Mouse (Mus musculus): ENCODE measurements around the gene Col27a1. TPM values are rescaled to one million over a fixed set of nuclear protein-coding genes. Genes with fewer than 3 reads are reported as not detected.

Col27a1 gene
- polyA plus RNA-seq, 1 experiment from 2014 or later = 2.8 TPM

- 72% methylated on average over 2 of the region's 2 CpGs for WGBS (ENCODE audit: insufficient replicate concordance)
- no peak overlapping the region for H3K27ac ChIP-seq (ENCODE audit: low read depth)
- no peak for TF ChIP-seq EP300 (IDR thresholded peaks at IDR 0.05; ENCODE audit: low read depth)
- no peak for TF ChIP-seq CTCF (IDR thresholded peaks at IDR 0.05; ENCODE audit: low read depth)
- peaks cover 6% of the 10 kb centered on the region; the same call in 1 of the 2 replicates for H3K36me3 ChIP-seq (replicated peaks; ENCODE audit: insufficient read depth, low read length)
- H3K27me3 ChIP-seq (ENCODE audit: insufficient read depth, low read length) = no peaks in the 10 kb centered on the region
- H3K4me1 ChIP-seq (ENCODE audit: insufficient read depth) = no peaks in the 10 kb centered on the region
- no peak overlapping the region for H3K4me3 ChIP-seq (ENCODE audit: low read depth, low read length)
- H3K9ac ChIP-seq (replicated peaks) = no peak overlapping the region
- DNase-seq (no peak), ATAC-seq (no peak)
- H3K4me2 ChIP-seq (ENCODE audit: low read depth, low read length) = no peak overlapping the region
- H3K9me3 ChIP-seq (ENCODE audit: low read length) = no peaks in the 10 kb centered on the region
Measured at GRCm38 (mm10) chr4:63290081-63290480, 76.3 kb downstream of the Col27a1 start.

- 70% methylated on average over 7 of the region's 7 CpGs for WGBS (ENCODE audit: insufficient replicate concordance)
Measured at GRCm38 (mm10) chr4:63291075-63291474, 77.3 kb downstream of the Col27a1 start.

GRCm38 (mm10) chr4:63291658-63292057 is 77.9 kb downstream of the Col27a1 start:
- Histone ChIP-seq H3K27ac (ENCODE audit: low read depth) (no peak overlapping the region), H3K4me3 (ENCODE audit: low read depth, low read length) (no peak overlapping the region), H3K4me1 (ENCODE audit: insufficient read depth) (no peaks in the 10 kb centered on the region), H3K27me3 (ENCODE audit: insufficient read depth, low read length) (no peaks in the 10 kb centered on the region), H3K36me3 (replicated peaks; ENCODE audit: insufficient read depth, low read length) (peaks cover 8% of the 10 kb centered on the region; the same call in 1 of the 2 replicates), H3K4me2 (ENCODE audit: low read depth, low read length) (no peak overlapping the region), H3K9ac (replicated peaks) (no peak overlapping the region), H3K9me3 (ENCODE audit: low read length) (no peaks in the 10 kb centered on the region)
- 70% methylated on average over 4 of the region's 4 CpGs for WGBS (ENCODE audit: insufficient replicate concordance)
- no peak for DNase-seq
- TF ChIP-seq CTCF (IDR thresholded peaks at IDR 0.05; ENCODE audit: low read depth) = no peak
- TF ChIP-seq EP300 (IDR thresholded peaks at IDR 0.05; ENCODE audit: low read depth) = no peak
- no peak for ATAC-seq

More at GRCm38 (mm10) chr4:63291075-63291474, 77.3 kb downstream of the Col27a1 start:
- no peak overlapping the region for H3K4me3 ChIP-seq (ENCODE audit: low read depth, low read length)
- H3K36me3 ChIP-seq (replicated peaks; ENCODE audit: insufficient read depth, low read length) = peaks cover 8% of the 10 kb centered on the region; the same call in 1 of the 2 replicates
- no peak for DNase-seq
- H3K27me3 ChIP-seq (ENCODE audit: insufficient read depth, low read length) = no peaks in the 10 kb centered on the region
- no peak for ATAC-seq
- H3K27ac ChIP-seq (ENCODE audit: low read depth) = no peak overlapping the region
- no peaks in the 10 kb centered on the region for H3K9me3 ChIP-seq (ENCODE audit: low read length)
- TF ChIP-seq CTCF (IDR thresholded peaks at IDR 0.05; ENCODE audit: low read depth) (no peak), EP300 (IDR thresholded peaks at IDR 0.05; ENCODE audit: low read depth) (no peak)
- no peak overlapping the region for H3K9ac ChIP-seq (replicated peaks)
- no peaks in the 10 kb centered on the region for H3K4me1 ChIP-seq (ENCODE audit: insufficient read depth)
- H3K4me2 ChIP-seq (ENCODE audit: low read depth, low read length) = no peak overlapping the region

GRCm38 (mm10) chr4:63295641-63296040 is 81.8 kb downstream of the Col27a1 start:
- ATAC-seq = no peak
- H3K4me3 ChIP-seq (ENCODE audit: low read depth, low read length) = no peak overlapping the region
- no peak for TF ChIP-seq CTCF (IDR thresholded peaks at IDR 0.05; ENCODE audit: low read depth)
- no peak for TF ChIP-seq EP300 (IDR thresholded peaks at IDR 0.05; ENCODE audit: low read depth)
- H3K9me3 ChIP-seq (ENCODE audit: low read length) = no peaks in the 10 kb centered on the region
- 0 out of 2 replicates have a peak, but pooled peaks cover 3% of the 10 kb centered on the region for H3K36me3 ChIP-seq (replicated peaks; ENCODE audit: insufficient read depth, low read length)
- H3K27me3 ChIP-seq (ENCODE audit: insufficient read depth, low read length) = no peaks in the 10 kb centered on the region
- no peak overlapping the region for H3K9ac ChIP-seq (replicated peaks)
- no peak overlapping the region for H3K4me2 ChIP-seq (ENCODE audit: low read depth, low read length)
- DNase-seq = no peak
- WGBS (ENCODE audit: insufficient replicate concordance) = 81% methylated on average over 1 of the region's 1 CpGs
- no peaks in the 10 kb centered on the region for H3K4me1 ChIP-seq (ENCODE audit: insufficient read depth)
- no peak overlapping the region for H3K27ac ChIP-seq (ENCODE audit: low read depth)

- DNase-seq = no peak
- H3K9me3 ChIP-seq (ENCODE audit: low read length) = no peaks in the 10 kb centered on the region
- H3K4me1 ChIP-seq (ENCODE audit: insufficient read depth) = no peaks in the 10 kb centered on the region
- H3K27ac ChIP-seq (ENCODE audit: low read depth) = no peak overlapping the region
- H3K4me3 ChIP-seq (ENCODE audit: low read depth, low read length) = no peak overlapping the region
- H3K36me3 ChIP-seq (replicated peaks; ENCODE audit: insufficient read depth, low read length) = 0 out of 2 replicates have a peak, but pooled peaks cover 3% of the 10 kb centered on the region
- no peak overlapping the region for H3K4me2 ChIP-seq (ENCODE audit: low read depth, low read length)
- no peak for ATAC-seq
- 56% methylated on average over 3 of the region's 3 CpGs for WGBS (ENCODE audit: insufficient replicate concordance)
- H3K27me3 ChIP-seq (ENCODE audit: insufficient read depth, low read length) = no peaks in the 10 kb centered on the region
- no peak overlapping the region for H3K9ac ChIP-seq (replicated peaks)
- TF ChIP-seq EP300 (IDR thresholded peaks at IDR 0.05; ENCODE audit: low read depth) = no peak
- TF ChIP-seq CTCF (IDR thresholded peaks at IDR 0.05; ENCODE audit: low read depth) = no peak
Measured at GRCm38 (mm10) chr4:63296263-63296662, 82.5 kb downstream of the Col27a1 start.

- Histone ChIP-seq H3K9ac (replicated peaks) (no peak overlapping the region), H3K4me3 (ENCODE audit: low read depth, low read length) (no peak overlapping the region), H3K9me3 (ENCODE audit: low read length) (no peaks in the 10 kb centered on the region), H3K36me3 (replicated peaks; ENCODE audit: insufficient read depth, low read length) (0 out of 2 replicates have a peak, but pooled peaks cover 3% of the 10 kb centered on the region), H3K4me2 (ENCODE audit: low read depth, low read length) (no peak overlapping the region), H3K27me3 (ENCODE audit: insufficient read depth, low read length) (no peaks in the 10 kb centered on the region), H3K27ac (ENCODE audit: low read depth) (no peak overlapping the region), H3K4me1 (ENCODE audit: insufficient read depth) (no peaks in the 10 kb centered on the region)
- TF ChIP-seq EP300 (IDR thresholded peaks at IDR 0.05; ENCODE audit: low read depth) = no peak
- TF ChIP-seq CTCF (IDR thresholded peaks at IDR 0.05; ENCODE audit: low read depth) = no peak
- DNase-seq = no peak
- 79% methylated on average over 8 of the region's 8 CpGs for WGBS (ENCODE audit: insufficient replicate concordance)
- ATAC-seq = no peak
Measured at GRCm38 (mm10) chr4:63296876-63297275, 83.1 kb downstream of the Col27a1 start.

Data from liver, postnatal 0 days (tissue).